Mouse (Mus musculus) spleen, adult 2 months (tissue): Measurements from ENCODE around the gene Optn. TPM values are rescaled to one million over a fixed set of nuclear protein-coding genes. Genes with fewer than 3 reads are reported as not detected.

ENCODE experiments used
- DNase-seq, 2 experiments: peaks; one replicate each; pipeline versions ENCODE4 v3.0.0 to v3.0.0-alpha.2; 2012 to 2021; ENCODE audit warnings: low spot score in 2 of 2, low read depth in 1 of 2
- H3K27ac ChIP-seq: fragments of 200-500 bp; 2 replicates; pipeline ENCODE4 v1.5.1; 2012; ENCODE audit warnings: low read length, inconsistent platforms; ENCODE audit not compliant: insufficient read depth
- H3K27me3 ChIP-seq: fragments of 200-500 bp; 2 replicates; pipeline ENCODE4 v1.6.1; 2012; ENCODE audit warnings: mild to moderate bottlenecking, moderate library complexity, low read length, inconsistent platforms; ENCODE audit not compliant: control insufficient read depth, insufficient read depth
- H3K36me3 ChIP-seq: fragments of 200-500 bp; 2 replicates; pipeline ENCODE4 v1.6.1; 2012; ENCODE audit warnings: mild to moderate bottlenecking, low read length, inconsistent platforms; ENCODE audit not compliant: control insufficient read depth, insufficient read depth
- H3K4me1 ChIP-seq: fragments of 200-500 bp; 2 replicates; pipeline ENCODE4 v1.6.1; 2011; ENCODE audit warnings: inconsistent platforms; ENCODE audit not compliant: control insufficient read depth, insufficient read depth, insufficient read length
- H3K4me3 ChIP-seq: fragments of 200-500 bp; 2 replicates; pipeline ENCODE4 v1.5.1; 2011; ENCODE audit warnings: mild to moderate bottlenecking, inconsistent platforms; ENCODE audit not compliant: insufficient read depth, insufficient read length; ENCODE audit errors: extremely low read depth
- CTCF ChIP-seq: fragments of 200-500 bp; IDR thresholded peaks from 2 replicates; pipeline ENCODE4 v1.5.1; 2011; ENCODE audit warnings: mild to moderate bottlenecking, inconsistent platforms; ENCODE audit not compliant: insufficient read depth, insufficient read length, insufficient replicate concordance; ENCODE audit errors: extremely low read depth
- POLR2A ChIP-seq: fragments of 200-500 bp; IDR thresholded peaks from 2 replicates; pipeline ENCODE4 v1.6.1; 2011; ENCODE audit warnings: low read depth, low read length, inconsistent platforms
- WGBS: fragments of 180-500 bp; shearing (Covaris S2); methylation state at CpG from one replicate; pipeline ENCODE4 v1.1.7; 2018; 5-methylcytosine and 5-hydroxymethylcytosine counted together
- polyA plus RNA-seq: library from polyadenylated mRNA; depleted of rRNA; stranded (reverse); fragments of >200 nt; gene quantifications from 2 replicates; pipeline ENCODE4 v1.2.3, GENCODE M21; 2012

Gene Optn
- polyA plus RNA-seq, 1 experiment = 2.7 TPM

DNA sequence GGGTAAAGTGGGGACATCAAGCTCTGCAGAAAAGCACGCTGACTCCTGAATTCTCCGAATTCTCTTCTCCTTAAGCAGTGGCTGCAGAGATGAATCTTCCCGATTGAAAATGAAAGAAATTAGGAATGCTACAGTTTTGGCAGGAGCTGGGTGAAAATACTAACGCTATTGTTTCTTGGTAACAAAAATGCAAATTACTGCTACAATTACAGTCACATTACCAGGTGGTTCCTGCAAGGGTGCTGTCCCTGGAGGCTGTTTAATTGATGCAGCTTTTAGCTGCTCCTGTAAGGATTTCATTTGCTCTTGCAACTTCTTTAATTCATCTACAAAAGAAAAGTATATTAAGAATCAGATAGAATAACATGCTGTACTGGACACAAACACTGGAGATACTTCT, 56.7 kb downstream of the Optn start:
- no peaks in the 10 kb centered on the region for H3K4me1 ChIP-seq
- no peak overlapping the region for H3K27ac ChIP-seq
- H3K36me3 ChIP-seq = no peaks in the 10 kb centered on the region
- no peaks in the 10 kb centered on the region for H3K27me3 ChIP-seq
- DNase-seq = no peak
- TF ChIP-seq POLR2A (no peak), CTCF (no peak)
- H3K4me3 ChIP-seq = no peak overlapping the region
- 94% methylated on average over 4 of the region's 4 CpGs for WGBS

GRCm38 (mm10) chr2:5001266-5001665, 62.6 kb downstream of the Optn start:
- no peak overlapping the region for H3K4me3 ChIP-seq
- H3K27ac ChIP-seq = no peak overlapping the region
- no peaks in the 10 kb centered on the region for H3K4me1 ChIP-seq
- H3K27me3 ChIP-seq = no peaks in the 10 kb centered on the region
- WGBS = 94% methylated on average over 6 of the region's 6 CpGs
- no peak for DNase-seq
- no peaks in the 10 kb centered on the region for H3K36me3 ChIP-seq
- TF ChIP-seq CTCF = no peak
- no peak for TF ChIP-seq POLR2A

GRCm38 (mm10) chr2:4998905-4999304, 64.9 kb downstream of the Optn start:
- WGBS = 72% methylated on average over 3 of the region's 3 CpGs
- Histone ChIP-seq H3K27me3 (no peaks in the 10 kb centered on the region), H3K4me1 (no peaks in the 10 kb centered on the region), H3K4me3 (no peak overlapping the region), H3K36me3 (no peaks in the 10 kb centered on the region), H3K27ac (no peak overlapping the region)
- no peak for TF ChIP-seq CTCF
- no peak for TF ChIP-seq POLR2A
- DNase-seq = no peak

DNA sequence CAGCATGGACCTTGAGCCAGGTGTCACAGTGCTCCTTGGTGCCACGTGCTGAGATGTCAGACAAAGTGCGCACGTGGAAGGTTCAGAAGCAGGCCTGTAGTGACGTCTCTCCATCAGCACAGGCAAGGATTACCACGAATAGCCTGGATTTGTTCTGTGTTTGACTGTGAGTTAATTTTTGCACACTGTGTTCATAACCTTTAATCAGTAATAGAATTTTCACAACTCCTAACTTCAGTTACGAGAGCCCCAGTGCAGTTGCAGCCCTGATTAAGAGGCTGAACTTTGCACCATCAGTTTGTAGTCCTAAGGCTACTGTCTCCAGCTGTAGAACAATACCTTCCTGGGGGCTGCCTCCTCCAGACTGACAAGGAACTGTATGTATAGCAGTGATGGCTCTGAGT, 67.4 kb downstream of the Optn start:
- 96% methylated on average over 6 of the region's 6 CpGs for WGBS
- H3K36me3 ChIP-seq = no peaks in the 10 kb centered on the region
- H3K27ac ChIP-seq = no peak overlapping the region
- TF ChIP-seq POLR2A (no peak), CTCF (no peak)
- H3K4me3 ChIP-seq = no peak overlapping the region
- no peaks in the 10 kb centered on the region for H3K27me3 ChIP-seq
- H3K4me1 ChIP-seq = no peaks in the 10 kb centered on the region
- no peak for DNase-seq

GRCm38 (mm10) chr2:4995646-4996045, 68.2 kb downstream of the Optn start:
- DNase-seq = no peak
- no peaks in the 10 kb centered on the region for H3K27me3 ChIP-seq
- H3K4me1 ChIP-seq = no peaks in the 10 kb centered on the region
- H3K4me3 ChIP-seq = no peak overlapping the region
- 96% methylated on average over 11 of the region's 11 CpGs for WGBS
- H3K36me3 ChIP-seq = no peaks in the 10 kb centered on the region
- TF ChIP-seq POLR2A (no peak), CTCF (no peak)
- no peak overlapping the region for H3K27ac ChIP-seq

DNA sequence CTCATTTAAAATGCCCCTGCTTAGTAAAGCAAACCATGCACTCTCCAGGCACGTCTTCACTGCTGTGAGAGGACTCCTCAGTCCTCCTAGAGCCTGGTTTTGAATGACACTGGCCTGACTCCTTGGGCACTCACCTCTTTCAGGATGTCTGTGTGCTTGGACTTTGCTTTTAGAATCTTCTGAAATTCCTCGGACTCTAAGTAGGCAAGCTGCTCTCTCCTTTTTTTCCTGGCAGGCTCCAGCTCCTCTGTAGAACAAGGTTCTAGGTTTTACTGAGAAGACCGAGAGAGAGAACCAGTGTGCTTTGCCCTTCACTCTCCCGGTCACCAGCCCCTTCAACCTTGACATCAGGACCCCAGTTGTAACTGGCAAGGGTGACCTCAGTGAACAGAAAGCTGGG, 69.4 kb downstream of the Optn start:
- no peaks in the 10 kb centered on the region for H3K36me3 ChIP-seq
- TF ChIP-seq CTCF (no peak), POLR2A (no peak)
- no peak overlapping the region for H3K4me3 ChIP-seq
- H3K27ac ChIP-seq = no peak overlapping the region
- no peaks in the 10 kb centered on the region for H3K27me3 ChIP-seq
- 98% methylated on average over 4 of the region's 4 CpGs for WGBS
- DNase-seq = no peak
- no peaks in the 10 kb centered on the region for H3K4me1 ChIP-seq

GRCm38 (mm10) chr2:4993584-4993983, 70.3 kb downstream of the Optn start:
- TF ChIP-seq CTCF (no peak), POLR2A (no peak)
- no peak overlapping the region for H3K4me3 ChIP-seq
- H3K4me1 ChIP-seq = no peaks in the 10 kb centered on the region
- H3K27me3 ChIP-seq = no peaks in the 10 kb centered on the region
- no peak for DNase-seq
- 96% methylated on average over 11 of the region's 11 CpGs for WGBS
- no peak overlapping the region for H3K27ac ChIP-seq
- no peaks in the 10 kb centered on the region for H3K36me3 ChIP-seq
